Mouse (Mus musculus): ENCODE data around the gene Mefv. TPM values are rescaled to one million over a fixed set of nuclear protein-coding genes. Genes with fewer than 3 reads are reported as not detected.
"Not testable (repeated sequence)": the region's sequence is repeated elsewhere in the genome, so short reads cannot be mapped to it uniquely, and the experiment has no call there.

Gene Mefv
- polyA plus RNA-seq, 1 experiment from 2014 or later, result 7.3 TPM

- not testable (repeated sequence) for H3K4me3 ChIP-seq (ENCODE audit: inconsistent target); H3K79me2 ChIP-seq (ENCODE audit: inconsistent target); H3K36me3 ChIP-seq (ENCODE audit: inconsistent target); H3K27ac ChIP-seq
- 59% methylated on average over 20 of the region's 20 CpGs for WGBS (ENCODE audit: missing documents)
Measured at GRCm38 (mm10) chr16:3689608-3690007, 28.3 kb downstream of the Mefv start.

Other genes with a start within 250 kb of the Mefv start
- gene Olfr161, start 127.1 kb downstream of the Mefv start, polyA plus RNA-seq (2018), result not detected in 3 replicates
- gene Zfp263, start 26.0 kb upstream of the Mefv start, polyA plus RNA-seq (2018), result 33.4 to 51.2 TPM (median 45.8 TPM) in 3 replicates
- gene Olfr15, start 112.8 kb upstream of the Mefv start, polyA plus RNA-seq (2018), result not detected in 3 replicates
- gene Zfp174, start 129.2 kb upstream of the Mefv start, polyA plus RNA-seq (2018), result 0.63 to 0.84 TPM (median 0.82 TPM) in 3 replicates
- 62.3 to 107 TPM (median 75.6 TPM) in 3 replicates for gene Naa60, start 154.3 kb upstream of the Mefv start, polyA plus RNA-seq (2018)
- 4.2 to 8.0 TPM (median 6.2 TPM) in 3 replicates for gene Zfp597, start 166.5 kb upstream of the Mefv start, polyA plus RNA-seq (2018)
- gene Gm20695, start 166.6 kb upstream of the Mefv start, polyA plus RNA-seq (2018), result 1.2 TPM in 1 of 3 replicates, not detected in the others
- 1.4 to 3.0 TPM (median 2.9 TPM) in 3 replicates for gene 1700037C18Rik, start 190.6 kb upstream of the Mefv start, polyA plus RNA-seq (2018)
- 6.1 to 9.4 TPM (median 7.9 TPM) in 3 replicates for gene Cluap1, start 190.7 kb upstream of the Mefv start, polyA plus RNA-seq (2018)

Data from macrophage (primary cell).